Mouse (Mus musculus) heart, adult 18-20 months (tissue): ENCODE results near the gene Smyd2. TPM values are rescaled to one million over a fixed set of nuclear protein-coding genes. Genes with fewer than 3 reads are reported as not detected.

Source experiments
- total RNA-seq, 2 experiments: library from RNA; stranded (reverse); gene quantifications; 2 replicates each; pipeline ENCODE4 v1.2.3; 2021

Smyd2 gene
- total RNA-seq, 2 experiments from 2014 or later, result 92.9 to 112 TPM

Other genes starting within 250 kb of the Smyd2 start
- 1 to 10 TPM; 5.5 to 5.9 TPM for gene Cenpf, start 234.3 kb downstream of the Smyd2 start, total RNA-seq
- gene Ptpn14, start 194.1 kb downstream of the Smyd2 start, total RNA-seq, result 10 to 100 TPM; 29.3 to 33.7 TPM
- gene Prox1, start 248.4 kb upstream of the Smyd2 start, total RNA-seq, result 10 to 100 TPM; 36.6 to 44.4 TPM